Mouse (Mus musculus): ENCODE data around the gene Zfp212. TPM values are rescaled to one million over a fixed set of nuclear protein-coding genes. Genes with fewer than 3 reads are reported as not detected.

The Zfp212 gene
- polyA plus RNA-seq (2017; shearing (Covaris generic)): 42.2 TPM

DNA sequence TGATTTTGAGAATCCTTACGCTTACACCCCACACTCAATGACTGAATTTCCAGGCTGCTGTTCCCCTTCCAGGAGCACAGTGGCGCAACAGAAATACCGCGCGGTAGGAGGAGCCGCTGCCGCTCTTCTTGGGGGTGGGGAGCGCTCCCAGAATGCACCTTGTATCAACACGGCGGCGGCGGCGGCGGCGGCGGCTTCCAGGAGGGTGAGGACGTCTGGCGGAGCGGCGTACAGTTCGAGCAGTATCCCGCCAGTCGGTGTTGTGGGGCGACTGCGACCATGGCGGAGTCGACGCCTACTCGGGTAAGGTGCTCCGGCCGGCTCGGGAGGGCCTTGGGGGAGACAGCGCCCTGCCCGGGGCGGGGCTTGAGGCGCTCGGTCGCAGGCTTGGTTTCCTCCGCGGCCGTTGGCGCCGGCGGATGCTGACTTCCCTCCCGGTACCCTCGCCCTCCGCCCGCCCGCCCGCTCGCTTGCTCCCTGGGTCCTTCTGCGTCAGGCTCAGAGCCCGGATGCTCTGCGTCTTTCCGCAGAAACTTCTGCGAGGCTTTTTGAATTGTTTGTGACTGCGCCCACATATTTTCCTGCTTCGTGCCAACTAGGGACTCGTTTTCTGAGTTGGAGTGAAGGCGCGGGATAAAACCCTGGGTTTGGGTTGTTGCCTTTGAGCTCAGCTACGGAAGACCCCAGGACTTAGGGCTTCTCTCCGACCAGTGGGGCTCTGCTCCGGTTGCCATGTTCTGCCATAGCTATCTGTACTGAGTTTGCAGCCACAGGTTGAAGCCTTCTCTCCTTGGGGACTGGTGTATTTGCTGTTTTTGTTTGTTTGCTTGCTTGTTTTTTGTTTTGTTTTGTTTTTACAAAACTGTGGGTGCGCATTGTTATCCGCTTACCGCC lies at the start of gene Zfp212:
Zfp212 (plus strand) TSS at position 30 of the 894 bp plus-strand sequence.

DNA sequence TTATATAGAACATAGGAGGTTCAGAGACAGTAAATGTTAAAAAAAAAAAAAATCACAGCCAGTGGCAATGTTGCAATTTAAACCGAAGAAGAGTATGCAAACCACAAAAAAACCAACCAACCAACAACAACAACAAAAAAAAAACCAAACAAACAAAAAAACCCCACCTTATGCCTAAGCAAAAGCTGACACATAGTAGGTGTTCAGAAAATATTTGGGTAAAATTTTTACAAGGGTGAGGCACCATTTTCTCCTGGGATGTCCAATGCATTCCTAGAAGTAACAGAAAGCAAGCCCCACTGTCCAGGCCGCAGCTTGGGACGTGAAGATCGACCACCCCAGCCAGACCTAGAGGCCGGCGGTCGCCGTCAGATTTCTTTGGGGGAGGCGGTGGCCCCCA lies 43.2 kb upstream of the Zfp212 start, which contains the start of gene Zfp282:
Zfp282 (plus strand) TSS at position 147 of the 400 bp plus-strand sequence.

DNA sequence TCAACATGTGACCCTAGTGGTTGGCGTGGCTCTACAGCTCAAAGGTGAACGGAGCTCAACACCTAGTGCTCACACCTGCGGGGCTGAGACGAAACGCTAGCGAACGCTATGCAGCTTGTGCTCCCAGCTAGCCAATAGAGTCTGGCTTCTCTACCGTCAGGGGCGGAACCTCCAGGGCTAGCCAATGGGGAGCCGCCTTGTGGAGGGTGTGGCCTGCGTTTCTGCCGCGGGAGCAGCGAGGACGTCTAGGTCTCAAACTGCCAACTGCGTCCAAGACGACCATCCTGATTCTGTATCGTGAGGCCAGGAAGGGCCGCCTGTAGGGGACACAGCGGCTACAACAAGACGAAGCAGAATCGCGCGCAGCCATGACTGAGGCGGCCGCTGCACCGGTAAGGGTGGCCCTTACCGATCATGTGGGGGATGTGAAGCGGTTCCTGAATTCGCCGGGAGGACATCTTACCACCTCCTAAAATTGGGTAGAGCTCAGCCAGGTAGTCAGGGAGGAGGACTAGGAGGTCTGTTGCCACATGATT lies 33.0 kb downstream of the Zfp212 start, which contains the start of gene Zfp956:
Zfp956 (plus strand) TSS at position 200 of the 536 bp plus-strand sequence.

Other genes with a start within 250 kb of the Zfp212 start
- gene Pdia4, start 107.0 kb upstream of the Zfp212 start, polyA plus RNA-seq (2017; shearing (Covaris generic)): 65.1 TPM
- not detected for gene Zfp786, start 89.6 kb upstream of the Zfp212 start, polyA plus RNA-seq (2017; shearing (Covaris generic))
- gene Zfp398, start 84.8 kb upstream of the Zfp212 start, polyA plus RNA-seq (2017; shearing (Covaris generic)): 21.3 TPM
- gene Zfp282, start 43.3 kb upstream of the Zfp212 start, polyA plus RNA-seq (2017; shearing (Covaris generic)): 6.8 TPM
- gene Zfp956, start 32.9 kb downstream of the Zfp212 start, polyA plus RNA-seq (2017; shearing (Covaris generic)): 34.4 TPM
- gene Zfp777, start 128.4 kb downstream of the Zfp212 start, polyA plus RNA-seq (2017; shearing (Covaris generic)): 49.9 TPM
- gene Zfp746, start 166.1 kb downstream of the Zfp212 start, polyA plus RNA-seq (2017; shearing (Covaris generic)): 60.4 TPM

Measured in naive thymus-derived CD4-positive, alpha-beta T cell, adult 5 months (primary cell).